ENCODE assay signal across 9 mouse cellular contexts in genomic region chr10:102491792-102492191, GRCm38 (mm10). TPM values are rescaled to one million over a fixed set of nuclear protein-coding genes. Genes with fewer than 3 reads are reported as not detected.
DNase-seq lines count a peak whose midpoint lies in the region; ATAC-seq and TF ChIP-seq lines count a peak whose summit lies in the region.
"Had no signal": no experiment of that assay in that cellular context is flagged by ENCODE, and none has a peak within 500 bp of the region (broad histone marks: within the 10 kb centered on the region; RNA-seq: fewer than 3 reads in every experiment).

No protein-coding gene starts in this region.

- no peak overlapping the region for H3K27ac ChIP-seq in hindbrain, postnatal 0 days
- H3K27ac ChIP-seq: limb, embryonic 15.5 days had no signal

- H3K27me3 ChIP-seq in hindbrain, postnatal 0 days (ENCODE audit: insufficient read depth, low read length), result no peaks in the 10 kb centered on the region
- H3K27me3 ChIP-seq: limb, embryonic 15.5 days had no signal

- 0 out of 2 replicates have a peak, but pooled peaks have one; percentile 43 for ATAC-seq in hindbrain, postnatal 0 days

- no peak overlapping the region for H3K9ac ChIP-seq in hindbrain, postnatal 0 days (replicated peaks; ENCODE audit: low read length)
- H3K9ac ChIP-seq: limb, embryonic 15.5 days had no signal

- H3K9me3 ChIP-seq in hindbrain, postnatal 0 days (ENCODE audit: low read length), result no peaks in the 10 kb centered on the region
- H3K9me3 ChIP-seq: limb, embryonic 15.5 days had no signal

- no peak for TF ChIP-seq POLR2A in lung, adult 2 months (IDR thresholded peaks at IDR 0.05; ENCODE audit: borderline replicate concordance, extremely low read depth, low read depth, low read length)

- DNase-seq in kidney, adult 18-20 months, result peak; percentile 49
- DNase-seq in kidney, adult 11 months, result no peak
- peak; percentile 67 for DNase-seq in NIH3T3 (ENCODE audit: low read depth)
- peak; percentile 30 to 34 for DNase-seq in cerebellum, postnatal 36 days
- DNase-seq in hindbrain, postnatal 0 days (ENCODE audit: low spot score), result peak; percentile 82
- DNase-seq in lung, adult 2 months, result no peak
- peak; percentile 29 for DNase-seq in right cerebral cortex, postnatal 25 days
- no peak for DNase-seq in thymus, adult 18-20 months

- H3K4me3 ChIP-seq in hindbrain, postnatal 0 days (ENCODE audit: low read length), result no peak overlapping the region
- H3K4me3 ChIP-seq in lung, adult 2 months (replicated peaks; ENCODE audit: extremely low read depth, low read depth, low read length), result no peak overlapping the region
- H3K4me3 ChIP-seq: limb, embryonic 15.5 days had no signal

- no peaks in the 10 kb centered on the region for H3K36me3 ChIP-seq in hindbrain, postnatal 0 days (ENCODE audit: insufficient read depth, low read length)
- H3K36me3 ChIP-seq: limb, embryonic 15.5 days had no signal

- 9% methylated on average over 3 of the region's 3 CpGs for WGBS in hindbrain, postnatal 0 days
- WGBS in lung, adult 2 months, result 12% methylated on average over 3 of the region's 3 CpGs

- TF ChIP-seq CTCF in hindbrain, postnatal 0 days (IDR thresholded peaks at IDR 0.05; ENCODE audit: low read depth), result peak; percentile 80
- peak; percentile 44; the same call in 1 of the 2 replicates for TF ChIP-seq CTCF in lung, adult 2 months (IDR thresholded peaks at IDR 0.05; ENCODE audit: insufficient read depth, low read length)

- H3K4me1 ChIP-seq in hindbrain, postnatal 0 days (ENCODE audit: insufficient read depth, low read length), result no peaks in the 10 kb centered on the region
- H3K4me1 ChIP-seq in lung, adult 2 months (ENCODE audit: control insufficient read depth, insufficient read depth, low read length), result no peaks in the 10 kb centered on the region
- H3K4me1 ChIP-seq: limb, embryonic 15.5 days had no signal

- no peak overlapping the region for H3K4me2 ChIP-seq in hindbrain, postnatal 0 days (ENCODE audit: low read depth, low read length)
- H3K4me2 ChIP-seq: limb, embryonic 15.5 days had no signal

RNA-seq across cellular contexts. Expression of gene Nts, which starts 1.5 kb away (rescaled TPM):
- 10.1 and 17.8 TPM in 2 replicates for total RNA-seq in hindbrain, postnatal 0 days (2014; rRNA removed)
- polyA plus RNA-seq in hindbrain, postnatal 0 days (2015; fragmentation: Nextera tagmentation; extraction: Ambion mirVana), result 22.4 and 23.4 TPM in 2 replicates
- 0.09 and 0.11 TPM in 2 replicates for polyA plus RNA-seq in lung, adult 2 months (2012; rRNA removed)

RNA-seq across cellular contexts. Expression of gene Rassf9, which starts 20.2 kb away (rescaled TPM):
- total RNA-seq in hindbrain, postnatal 0 days (2014; rRNA removed), result 2.0 and 3.6 TPM in 2 replicates
- 3.0 and 3.7 TPM in 2 replicates for polyA plus RNA-seq in hindbrain, postnatal 0 days (2015; fragmentation: Nextera tagmentation; extraction: Ambion mirVana)
- 2.0 and 5.1 TPM in 2 replicates for polyA plus RNA-seq in lung, adult 2 months (2012; rRNA removed)

Comparison
In these comparisons a context has a peak if more than half of its experiments do, and no peak if none do; other contexts are left out.
1. DNase-seq: peak in kidney, adult 18-20 months (single experiment), NIH3T3 (single experiment), cerebellum, postnatal 36 days (2 of 2), hindbrain, postnatal 0 days (single experiment) and right cerebral cortex, postnatal 25 days (single experiment); none in kidney, adult 11 months (single experiment), lung, adult 2 months (single experiment) and thymus, adult 18-20 months (0 of 2).
2. RNA of gene Nts, which starts 1.5 kb away (polyA plus RNA-seq): 22.4 to 23.4 TPM in hindbrain, postnatal 0 days; 0.09 to 0.11 TPM in lung, adult 2 months; every median in the first group is over 10 times any median in the second.